Mouse (Mus musculus) cerebellum, adult 11-12 months (tissue): ENCODE results near the gene Mtfr1l.
"Not testable (repeated sequence)": the region's sequence is repeated elsewhere in the genome, so short reads cannot be mapped to it uniquely, and the experiment has no call there.

Experiments used
- DNase-seq: peaks from one replicate; pipeline ENCODE4 v3.0.0; 2022

Mtfr1l gene

DNA sequence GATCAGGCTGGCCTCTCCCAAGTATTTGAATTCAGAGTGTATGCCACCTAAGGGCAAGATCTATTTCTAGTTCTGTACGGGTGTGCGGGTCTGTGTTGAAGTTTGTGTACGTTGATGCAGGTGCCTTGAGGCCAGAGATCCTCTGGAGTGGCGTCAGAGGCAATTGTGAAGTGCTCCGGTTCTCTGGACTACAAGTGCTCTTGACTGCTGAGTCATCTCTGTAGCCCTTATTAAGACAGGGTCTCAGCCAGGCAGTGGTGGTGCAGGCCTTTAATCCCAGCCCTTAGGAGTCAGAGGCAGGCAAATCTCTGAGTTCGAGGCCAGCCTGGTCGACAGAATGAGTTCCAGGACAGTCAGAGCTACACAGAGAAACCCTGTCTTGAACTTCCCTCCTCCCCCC, 19.6 kb downstream of the Mtfr1l start:
- no peak for DNase-seq

DNA sequence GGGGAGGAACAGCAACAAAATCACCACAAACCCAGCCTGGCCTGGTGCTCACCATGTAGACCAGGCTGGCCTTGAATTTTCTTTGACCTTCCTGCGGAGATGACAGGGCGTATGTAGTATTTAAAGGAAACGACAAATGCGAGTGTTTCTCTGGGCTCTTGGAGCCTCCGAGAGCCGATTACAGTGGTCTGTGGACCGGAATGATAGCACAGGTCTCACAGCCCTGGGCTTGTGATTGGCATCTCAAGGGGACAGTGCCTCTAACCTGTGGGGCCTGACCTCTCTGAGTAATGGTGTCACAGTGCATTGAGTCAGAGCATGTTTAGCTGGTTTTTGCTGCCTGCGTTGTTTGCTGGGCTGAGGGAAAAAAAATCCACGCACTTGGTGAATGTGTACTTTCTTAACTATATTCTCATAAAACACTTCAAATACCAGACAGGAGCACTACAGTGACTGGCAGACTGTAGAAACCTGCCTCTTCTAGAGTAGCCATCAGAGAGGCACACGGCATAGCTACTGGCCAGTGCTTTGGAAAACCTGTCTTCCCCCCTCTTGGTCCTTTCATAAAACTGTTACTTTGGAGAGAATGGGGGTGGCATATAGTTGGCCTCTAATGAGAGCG, 20.8 kb downstream of the Mtfr1l start:
- DNase-seq, result no peak

DNA sequence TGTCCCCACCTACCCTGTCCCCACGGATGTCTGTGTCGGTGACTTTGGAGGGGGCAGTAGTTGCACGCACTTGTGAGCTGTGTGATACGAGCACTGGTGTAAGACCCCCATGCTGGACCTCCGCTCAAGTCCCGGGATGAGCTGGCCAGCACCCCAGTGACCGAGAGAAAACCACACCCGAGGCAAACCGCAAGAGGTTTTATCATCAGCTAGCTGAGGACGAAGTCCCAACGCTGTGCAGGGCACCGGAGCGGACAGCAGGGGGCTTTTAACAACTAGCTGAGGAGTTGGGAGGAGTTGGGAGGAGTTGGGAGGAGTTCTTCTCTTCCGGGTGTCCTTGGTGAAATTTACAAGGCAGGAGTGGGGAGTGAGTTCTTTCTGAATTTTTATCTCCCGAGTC, 22.4 kb downstream of the Mtfr1l start:
- no peak for DNase-seq

DNA sequence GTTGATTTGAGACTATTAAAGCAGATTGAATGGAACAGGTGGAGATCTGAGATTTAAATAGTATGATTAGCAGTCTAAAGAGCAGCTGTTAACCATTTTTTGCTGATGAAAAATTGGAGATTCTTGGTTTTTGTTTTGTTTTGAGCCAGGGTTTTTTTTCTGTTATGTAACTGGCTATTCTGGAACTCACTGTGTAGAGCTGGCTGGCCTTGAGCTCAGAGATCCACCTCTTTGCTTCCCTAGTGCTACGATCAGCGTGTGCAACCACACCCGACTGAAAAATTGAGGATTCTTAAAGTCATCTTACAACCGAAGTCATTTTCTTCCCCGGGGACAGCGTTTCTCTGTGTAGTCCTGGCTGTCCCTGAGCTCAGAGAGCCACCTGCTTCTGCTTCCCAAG, 23.5 kb downstream of the Mtfr1l start:
- no peak for DNase-seq

DNA sequence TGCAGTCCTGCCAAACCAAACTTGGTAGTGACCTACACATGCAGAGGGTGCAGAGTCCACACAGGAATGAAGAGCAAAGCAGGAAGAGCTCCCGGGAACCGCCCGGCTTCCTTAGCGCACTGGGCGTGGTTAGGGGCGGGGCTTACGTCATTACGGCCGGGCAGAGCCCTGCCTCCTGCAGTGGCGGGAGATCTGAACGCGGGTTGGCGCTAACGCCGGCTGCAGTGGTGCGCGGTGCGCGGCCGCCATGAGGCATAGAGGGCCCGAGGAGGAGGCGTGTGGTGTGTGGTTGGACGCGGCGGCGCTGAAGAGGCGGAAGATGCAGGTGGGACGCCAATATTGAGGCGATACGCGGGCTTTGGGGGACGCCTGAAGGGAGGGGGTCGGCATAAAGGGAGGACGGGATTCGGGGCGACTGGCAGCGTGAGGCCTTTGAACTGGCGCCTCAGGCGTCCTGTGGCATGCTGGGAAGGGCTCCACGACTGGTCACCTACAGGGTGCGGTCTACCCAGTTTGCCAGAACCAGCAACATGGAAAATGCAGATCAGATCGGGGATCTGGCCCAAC, 24.3 kb downstream of the Mtfr1l start, which contains the start of gene Aunip:
TSS of gene Aunip (plus strand) at position 155 of the 567 bp plus-strand sequence.
- peak; percentile 83 for DNase-seq

DNA sequence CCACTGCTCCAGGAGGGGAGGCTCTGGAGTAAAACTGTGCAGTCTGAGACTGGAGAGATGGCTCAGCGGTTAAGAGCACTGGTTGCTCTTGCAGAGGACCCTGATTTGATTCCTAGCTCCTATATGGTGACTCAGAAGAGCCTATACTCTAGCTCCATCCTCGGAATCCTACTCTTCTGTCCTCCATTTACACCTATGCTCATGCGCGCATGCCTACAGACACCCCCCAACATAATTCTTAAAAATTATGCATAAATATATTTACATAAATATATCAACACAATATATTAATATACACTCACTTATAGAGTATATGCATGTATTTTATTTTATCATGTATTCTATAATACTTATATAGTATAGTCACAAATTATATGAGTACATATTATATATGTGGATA, 24.8 kb downstream of the Mtfr1l start:
- DNase-seq, result no peak

DNA sequence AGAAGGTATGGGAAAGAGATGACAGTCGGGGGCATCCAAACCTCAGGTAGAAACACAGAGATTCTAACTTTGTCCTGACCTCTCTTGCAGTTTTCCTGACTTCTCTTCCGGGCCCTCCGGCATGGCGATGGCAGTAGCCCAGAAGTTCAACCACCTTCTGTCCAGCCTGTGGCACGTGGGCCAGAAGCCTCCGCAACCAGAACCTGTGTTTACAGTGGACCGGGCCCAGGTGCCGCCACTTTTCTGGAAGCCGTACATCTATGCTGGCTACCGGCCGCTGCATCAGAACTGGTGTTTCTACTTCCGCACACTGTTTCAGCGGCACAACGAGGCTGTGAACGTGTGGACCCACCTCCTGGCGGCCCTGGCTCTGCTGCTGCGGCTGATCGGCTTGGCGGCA, 28.5 kb downstream of the Mtfr1l start:
- DNase-seq, result peak; percentile 45

DNA sequence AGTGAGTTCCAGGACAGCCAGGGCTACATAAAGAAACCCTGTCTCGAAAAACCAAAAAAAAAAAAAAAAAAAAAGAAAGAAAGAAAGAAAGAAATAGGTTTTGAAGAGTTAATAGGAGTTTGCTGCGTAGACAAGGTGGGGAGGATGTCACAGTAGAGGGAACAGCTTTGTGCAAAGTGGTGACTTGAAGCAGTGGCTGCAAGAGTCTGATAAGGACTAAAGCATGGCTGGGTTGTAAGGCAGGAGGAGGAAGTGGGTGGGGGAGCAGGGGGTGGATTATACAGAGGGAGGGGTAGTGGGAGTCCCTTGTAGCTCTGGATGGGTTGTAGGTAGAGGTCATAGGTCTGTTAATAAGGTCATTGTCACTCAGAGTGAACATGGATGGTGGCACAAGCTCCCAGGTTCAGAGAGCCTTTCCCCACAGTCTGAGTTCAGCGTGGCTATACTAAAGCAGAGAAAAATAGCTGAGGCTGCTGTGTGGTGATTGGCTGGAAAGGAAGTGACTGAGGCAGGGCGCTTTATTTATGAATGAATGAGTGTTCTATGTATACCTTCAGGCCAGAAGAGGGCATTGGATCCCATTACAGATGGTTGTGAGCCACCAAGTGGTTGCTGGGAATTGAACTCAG, 29.1 kb downstream of the Mtfr1l start:
- DNase-seq, result no peak

DNA sequence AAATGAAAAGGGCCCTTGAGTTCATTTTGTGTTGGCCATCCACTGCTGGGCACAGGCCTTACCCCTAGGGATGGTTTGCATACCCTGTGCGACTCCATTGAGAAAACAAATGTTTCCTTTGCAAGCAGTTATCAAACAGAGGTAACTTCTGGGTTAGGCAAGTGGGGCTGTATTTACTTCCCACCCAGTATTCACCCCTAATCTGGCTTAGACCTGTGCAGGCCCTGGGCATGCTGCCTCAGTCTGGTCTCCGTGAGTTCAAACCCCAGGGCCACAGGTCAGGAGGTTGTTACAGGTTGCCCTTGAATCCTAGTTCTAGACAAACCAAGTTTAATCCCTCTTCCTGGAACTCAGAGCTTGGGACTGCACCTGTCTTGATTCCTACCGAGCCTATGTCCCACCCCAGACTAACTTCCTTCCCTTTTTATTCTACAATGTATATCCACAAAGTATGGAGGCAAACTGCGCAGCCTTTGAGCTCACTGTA, 29.8 kb downstream of the Mtfr1l start:
- no peak for DNase-seq

DNA sequence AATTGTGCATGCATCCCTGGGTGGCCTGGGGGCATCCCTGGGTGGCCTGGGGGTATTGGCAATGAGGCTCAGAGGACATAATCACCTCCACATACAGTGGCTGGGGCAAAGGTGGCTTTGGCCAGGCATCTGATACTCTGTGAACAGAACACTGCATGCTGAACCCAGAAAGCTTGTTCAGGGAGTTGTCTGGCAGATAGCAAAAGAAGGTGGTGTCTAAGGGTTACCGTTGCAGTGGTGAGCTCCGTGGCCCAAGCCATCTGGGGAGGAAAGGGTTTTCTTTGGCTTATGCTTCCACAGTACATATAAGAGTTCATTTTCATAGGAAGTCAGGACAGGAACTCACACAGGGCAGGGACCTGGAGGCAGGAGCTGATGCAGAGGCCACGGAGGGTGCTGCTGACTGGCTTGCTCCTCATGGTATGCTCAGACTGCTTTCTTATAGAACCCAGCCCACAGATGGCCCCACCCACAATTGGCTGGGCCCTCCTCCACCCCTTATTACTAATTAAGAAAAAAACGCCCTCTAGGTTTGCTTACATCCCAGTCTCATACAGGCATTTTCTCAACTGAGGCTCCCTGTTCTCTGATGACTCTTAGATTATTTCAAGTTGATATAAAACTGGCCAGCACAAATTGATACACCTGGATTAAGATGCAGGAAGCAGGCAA, 31.4 kb downstream of the Mtfr1l start:
- DNase-seq, result no peak

DNA sequence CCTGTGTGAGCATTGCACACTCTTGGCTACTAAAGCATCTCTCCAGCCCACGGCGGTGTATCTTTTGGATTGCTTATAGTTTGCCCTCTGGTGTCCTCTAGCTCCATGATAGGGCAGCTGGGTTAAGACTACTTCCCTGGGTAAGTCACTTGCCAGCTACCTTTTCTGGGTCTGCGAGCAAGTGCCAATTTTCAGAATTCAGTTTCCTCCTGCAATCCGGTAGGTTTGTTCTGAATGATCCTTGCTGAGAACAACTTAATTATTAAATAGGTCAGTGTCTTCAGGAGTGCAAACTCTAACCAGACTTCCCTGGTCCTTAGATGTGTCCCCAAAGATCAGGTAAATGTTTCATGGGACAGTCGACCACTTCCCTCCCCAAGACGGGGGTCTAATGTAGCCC, 34.1 kb downstream of the Mtfr1l start:
- DNase-seq, result no peak

DNA sequence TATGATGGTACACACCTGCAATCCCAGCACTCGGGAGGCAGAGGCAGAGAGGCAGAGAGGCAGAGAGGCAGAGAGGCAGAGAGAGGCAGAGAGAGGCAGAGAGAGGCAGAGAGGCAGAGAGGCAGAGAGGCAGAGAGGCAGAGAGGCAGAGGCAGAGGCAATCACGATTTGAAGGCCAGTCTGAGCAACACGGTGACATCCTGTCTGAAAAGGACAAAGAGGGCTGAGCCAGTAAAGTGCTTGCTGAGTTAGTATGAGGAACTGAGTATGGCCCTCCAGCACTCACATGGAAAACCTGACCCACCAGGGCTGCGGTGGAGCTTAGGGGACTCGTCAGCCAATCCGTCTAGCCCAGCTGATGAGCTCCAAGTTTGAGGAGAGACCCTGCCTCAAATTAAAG, 36.2 kb downstream of the Mtfr1l start:
- DNase-seq, result not testable (repeated sequence)

DNA sequence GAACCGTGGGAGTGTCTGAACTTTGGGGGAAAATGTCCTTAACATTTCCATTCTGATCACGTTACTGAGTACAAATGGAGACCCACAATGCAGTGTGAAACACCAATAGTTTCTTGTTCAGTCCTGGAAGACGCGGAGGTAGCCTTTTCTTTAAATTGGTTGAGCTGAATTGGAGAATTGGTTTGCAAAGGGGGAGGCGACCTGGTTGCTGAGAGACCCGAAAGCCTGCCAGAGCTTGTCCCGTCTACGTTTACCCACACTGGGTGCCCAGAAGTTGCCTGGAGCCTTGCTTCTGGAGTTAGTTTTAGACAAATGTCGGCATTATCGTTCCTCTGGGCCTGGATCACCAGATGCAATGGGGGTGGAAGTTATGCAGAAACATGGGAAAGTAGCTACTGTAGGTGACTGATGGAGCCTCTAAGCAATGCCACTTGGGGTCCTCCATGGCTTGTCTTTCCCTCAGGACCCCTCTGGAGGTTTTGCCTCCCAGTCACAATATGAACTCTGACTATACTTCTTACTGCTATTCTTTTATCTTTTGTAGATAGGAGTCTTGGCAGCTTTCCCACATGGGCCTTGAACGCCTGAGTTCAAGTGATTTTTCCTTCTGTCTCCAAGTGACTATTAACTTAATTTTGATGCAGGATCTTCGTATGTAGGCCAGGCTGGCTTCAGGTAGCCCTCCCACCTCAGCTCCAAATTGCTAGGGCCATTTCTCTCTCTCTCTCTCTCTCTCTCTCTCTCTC, 37.0 kb downstream of the Mtfr1l start:
- peak; percentile 45 for DNase-seq

DNA sequence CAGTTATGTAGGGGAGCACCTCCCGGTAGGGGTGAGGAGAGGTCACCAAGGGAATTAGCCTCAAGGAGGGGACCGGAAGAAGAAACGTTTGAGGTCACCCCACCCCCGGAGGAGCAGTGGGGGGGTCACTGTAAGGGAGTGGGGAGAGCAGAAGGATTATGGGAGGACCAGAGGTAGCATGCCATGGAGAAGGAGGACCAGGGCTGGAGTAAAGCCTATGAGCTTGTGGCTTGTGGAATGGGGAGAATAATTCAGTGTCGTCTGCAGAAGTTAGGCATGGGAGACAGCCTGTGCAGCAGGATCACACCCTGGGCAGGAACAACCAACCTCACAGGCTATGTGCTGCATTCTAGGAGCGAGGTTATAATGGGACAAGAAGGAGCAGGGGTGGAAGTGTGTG, 38.0 kb downstream of the Mtfr1l start:
- no peak for DNase-seq

DNA sequence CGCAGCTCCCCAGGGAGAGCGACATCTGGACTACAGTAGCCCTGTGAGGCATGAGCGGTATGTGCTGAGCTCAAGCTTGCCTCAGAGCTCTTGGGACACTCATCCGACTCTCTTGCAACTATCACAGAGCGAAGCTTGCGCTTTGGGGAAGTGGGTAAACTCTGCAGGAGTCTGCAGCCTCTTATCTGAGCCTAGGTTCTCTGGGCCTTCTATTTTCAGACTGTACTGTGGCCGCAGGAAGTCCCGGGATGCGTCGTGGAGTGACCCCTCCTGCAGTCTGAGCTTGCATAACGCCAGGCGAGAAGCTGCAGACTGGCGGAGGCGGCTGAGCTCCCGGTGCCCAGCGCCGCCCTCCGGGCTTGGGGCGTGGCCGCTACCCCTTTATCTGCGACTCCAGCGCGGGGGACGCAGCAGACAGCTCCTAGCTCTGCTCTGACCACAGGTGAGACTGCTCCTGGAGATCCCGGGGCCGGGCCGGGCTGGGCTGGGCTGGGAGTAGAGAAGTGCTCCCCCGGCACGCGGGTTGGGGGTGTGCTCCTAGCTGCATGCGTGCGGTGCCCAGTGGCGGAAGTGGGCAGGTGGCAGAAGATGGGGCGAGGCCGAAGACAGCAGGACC, 38.5 kb downstream of the Mtfr1l start, which contains the start of gene Paqr7:
TSS of gene Paqr7 (plus strand) at position 103 of the 616 bp plus-strand sequence.
- peak; percentile 91 for DNase-seq

DNA sequence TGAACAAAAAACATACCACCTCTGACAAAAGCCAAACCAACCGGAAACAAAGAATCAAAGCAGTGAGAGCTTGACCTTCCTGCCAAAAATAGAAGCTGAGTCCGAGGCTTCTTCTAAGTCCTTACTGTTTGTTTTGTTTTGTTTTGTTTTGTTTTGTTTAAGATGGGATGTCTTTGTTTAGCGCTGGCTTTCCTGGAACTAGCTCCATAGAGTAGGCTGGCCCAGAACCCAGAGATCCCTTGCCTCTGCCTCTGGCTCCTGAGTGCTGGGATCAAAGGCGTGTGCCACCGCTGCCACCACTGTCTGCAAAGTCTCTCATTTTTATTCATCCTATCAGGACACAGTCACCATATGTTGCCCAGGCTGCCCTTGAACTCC, 39.7 kb downstream of the Mtfr1l start:
- peak; percentile 32 for DNase-seq

DNA sequence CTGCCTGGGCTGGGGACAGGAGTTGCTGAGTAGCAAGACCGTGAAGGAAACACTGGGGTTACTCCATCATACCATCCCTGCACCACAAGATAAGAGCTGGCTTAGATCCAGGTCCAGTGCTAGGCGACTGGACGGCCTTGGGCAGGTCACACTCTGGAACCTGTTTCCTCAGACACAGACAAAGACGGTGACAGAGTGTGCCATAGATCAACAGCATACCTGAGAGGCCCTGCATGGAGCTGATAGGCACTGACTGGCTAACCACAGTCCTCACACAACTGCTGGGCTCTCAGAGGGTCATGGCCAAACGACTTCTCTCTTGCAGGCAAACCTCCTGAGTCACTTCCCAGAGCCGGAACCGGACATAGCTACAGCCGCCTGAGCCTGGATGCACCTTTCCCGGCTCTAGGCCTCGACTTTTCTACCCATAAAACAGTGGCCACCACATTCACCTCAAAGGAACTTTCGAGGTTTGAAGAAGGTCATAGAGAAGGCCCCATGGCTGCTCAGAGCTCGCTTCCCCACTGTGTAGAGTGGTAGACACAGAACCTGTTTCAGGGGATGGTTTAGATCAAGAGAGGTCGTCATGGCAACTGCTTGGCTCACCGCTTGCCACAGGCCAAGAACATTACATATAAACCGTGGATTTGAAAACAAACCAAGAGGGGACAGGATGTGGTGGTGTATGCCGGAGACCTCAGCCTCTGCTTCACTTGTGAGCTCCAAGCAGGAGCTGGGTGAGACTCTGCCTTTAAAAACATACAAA, 40.2 kb downstream of the Mtfr1l start:
- DNase-seq, result peak; percentile 41

DNA sequence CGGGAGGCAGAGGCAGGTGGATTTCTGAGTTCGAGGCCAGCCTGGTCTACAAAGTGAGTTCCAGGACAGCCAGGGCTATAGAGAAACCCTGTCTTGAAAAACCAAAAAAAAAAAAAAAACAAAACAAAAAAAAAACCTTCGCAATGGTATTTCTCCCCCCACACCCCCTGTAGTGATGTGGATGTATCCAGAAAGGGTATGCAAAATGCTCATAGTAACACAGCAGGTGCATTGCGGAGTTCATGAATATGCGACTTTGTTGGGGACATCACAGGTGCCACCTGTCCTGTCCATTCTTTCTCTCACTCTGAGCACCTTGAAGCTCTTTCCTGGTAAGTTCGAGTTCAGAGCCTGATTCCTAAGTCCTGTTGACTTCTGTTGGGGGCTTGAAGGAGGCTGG, 41.0 kb downstream of the Mtfr1l start:
- peak; percentile 33 for DNase-seq

DNA sequence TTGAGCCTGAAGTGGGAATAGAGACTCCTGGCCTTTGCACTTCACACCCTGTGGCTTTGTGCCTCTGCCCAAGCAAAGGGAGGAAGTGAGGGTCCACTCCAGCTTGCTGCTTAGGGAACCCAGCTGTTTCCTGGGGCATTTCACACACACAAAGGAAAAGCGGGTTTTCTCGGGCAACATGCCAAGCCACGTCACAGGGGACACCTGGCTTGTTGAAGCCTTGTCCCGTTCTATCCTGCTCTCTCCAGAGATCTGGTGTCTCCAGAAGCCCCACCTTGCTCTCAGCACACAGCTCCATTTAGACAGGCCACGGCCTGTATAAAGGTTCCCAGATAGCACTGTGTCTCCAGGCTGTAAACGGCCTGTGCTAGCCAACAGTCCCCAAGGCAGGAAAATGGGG, 43.5 kb downstream of the Mtfr1l start:
- DNase-seq, result peak; percentile 54

DNA sequence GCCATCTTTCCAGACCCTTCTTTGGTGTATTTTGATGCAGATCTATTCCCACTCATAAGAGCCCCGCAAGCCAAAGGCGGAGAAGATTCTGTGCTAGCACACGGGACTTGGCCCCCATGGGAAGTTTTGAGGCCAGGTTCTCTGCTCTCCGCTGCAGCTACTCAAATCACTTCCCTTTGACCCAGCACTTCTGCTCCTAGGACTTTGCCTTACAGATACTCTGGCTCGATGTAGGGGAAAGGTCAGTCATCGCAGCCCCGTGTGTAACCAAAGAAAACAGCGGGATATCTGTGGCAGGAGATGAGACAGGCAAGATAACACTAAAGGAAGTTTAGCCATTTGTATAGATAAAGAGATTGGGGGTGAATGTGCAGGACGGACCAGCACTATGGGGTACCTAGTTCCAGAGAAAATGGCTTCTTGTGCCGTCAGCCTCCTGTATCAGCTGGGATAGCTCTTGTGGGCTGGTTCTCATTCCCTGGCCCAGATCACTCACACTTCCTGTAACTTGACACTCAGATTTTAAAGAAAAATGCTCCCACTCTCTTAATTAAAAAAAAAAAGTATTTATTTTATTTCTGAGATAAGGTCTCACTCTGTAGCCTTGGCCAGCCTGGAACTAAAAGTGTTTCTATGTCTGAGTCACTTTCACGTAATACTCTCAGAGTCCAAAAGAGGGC, 45.1 kb downstream of the Mtfr1l start:
- no peak for DNase-seq

DNA sequence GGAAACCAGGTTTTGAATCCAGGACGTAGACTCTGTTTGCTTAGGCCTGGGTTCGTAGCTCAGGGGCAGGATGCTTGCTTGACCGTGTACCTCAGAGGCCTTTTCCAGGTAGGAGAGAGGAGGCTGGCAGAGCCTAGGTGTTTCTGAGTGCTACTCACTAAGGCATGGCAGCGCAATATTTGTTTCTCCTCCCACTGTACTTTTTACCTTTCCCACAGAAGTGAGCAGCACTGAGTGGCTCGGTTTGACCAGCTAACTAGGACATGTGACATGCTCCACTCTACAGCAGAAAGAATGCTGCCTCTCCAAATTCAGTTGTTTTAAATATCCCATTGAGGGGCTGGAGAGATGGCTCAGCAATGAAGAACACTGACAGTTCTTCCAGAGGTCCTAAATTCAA, 47.0 kb downstream of the Mtfr1l start:
- DNase-seq, result no peak
